In genomic region chr9:45983676-45984408, GRCm38 (mm10) we compare ENCODE assay signal across 8 mouse cellular contexts. TPM values are rescaled to one million over a fixed set of nuclear protein-coding genes. Genes with fewer than 3 reads are reported as not detected.
DNase-seq lines count a peak whose midpoint lies in the region; ATAC-seq and TF ChIP-seq lines count a peak whose summit lies in the region.

No protein-coding gene starts in this region.

- peak overlapping the region; percentile 86 for H3K9ac ChIP-seq in forebrain, postnatal 0 days
- peak overlapping the region; percentile 92 for H3K9ac ChIP-seq in intestine, postnatal 0 days (ENCODE audit: low read depth, low read length)
- H3K9ac ChIP-seq in neural tube, embryonic 11.5 days (ENCODE audit: low read length): peak overlapping the region; percentile 98

- H3K4me3 ChIP-seq in E14TG2a.4 (replicated peaks; ENCODE audit: low read length): peak overlapping the region; percentile 84
- peak overlapping the region; percentile 97 for H3K4me3 ChIP-seq in forebrain, postnatal 0 days (ENCODE audit: low read depth, low read length)
- peak overlapping the region; percentile 93 for H3K4me3 ChIP-seq in intestine, postnatal 0 days (ENCODE audit: low read depth, low read length)
- peak overlapping the region; percentile 98 for H3K4me3 ChIP-seq in neural tube, embryonic 11.5 days (ENCODE audit: low read depth, low read length)

- ATAC-seq in forebrain, postnatal 0 days: no peak
- 0 out of 2 replicates have a peak, but pooled peaks have one; percentile 17 for ATAC-seq in intestine, postnatal 0 days
- peak; percentile 7; the same call in 1 of the 2 replicates for ATAC-seq in neural tube, embryonic 11.5 days (ENCODE audit: insufficient read depth, low FRiP score, low TSS enrichment)

- H3K27me3 ChIP-seq in E14TG2a.4 (ENCODE audit: insufficient read depth, low read length): no peaks in the 10 kb centered on the region
- H3K27me3 ChIP-seq in forebrain, postnatal 0 days (ENCODE audit: insufficient read depth, low read length): no peaks in the 10 kb centered on the region
- no peaks in the 10 kb centered on the region for H3K27me3 ChIP-seq in intestine, postnatal 0 days (replicated peaks; ENCODE audit: control insufficient read depth, insufficient read depth, low read length)
- H3K27me3 ChIP-seq in neural tube, embryonic 11.5 days (ENCODE audit: control insufficient read depth, insufficient read depth, low read length): no peaks in the 10 kb centered on the region

- TF ChIP-seq CTCF in E14TG2a.4 (conservative IDR thresholded peaks at IDR 0.05; ENCODE audit: low read length): no peak
- TF ChIP-seq CTCF in forebrain, postnatal 0 days (IDR thresholded peaks at IDR 0.05; ENCODE audit: low read depth): peak; percentile 39
- TF ChIP-seq CTCF in intestine, postnatal 0 days (IDR thresholded peaks at IDR 0.05; ENCODE audit: low read depth): peak; percentile 56

- H3K4me1 ChIP-seq in E14TG2a.4 (replicated peaks; ENCODE audit: low read depth, low read length): peaks cover 48% of the 10 kb centered on the region
- peaks cover 11% of the 10 kb centered on the region; the same call in 1 of the 2 replicates for H3K4me1 ChIP-seq in forebrain, postnatal 0 days (ENCODE audit: insufficient read depth)
- H3K4me1 ChIP-seq in intestine, postnatal 0 days (replicated peaks; ENCODE audit: control insufficient read depth, insufficient read depth, low read length): no peaks in the 10 kb centered on the region
- peaks cover 12% of the 10 kb centered on the region for H3K4me1 ChIP-seq in neural tube, embryonic 11.5 days (ENCODE audit: control insufficient read depth, insufficient read depth, low read length)

- under 1% methylated on average over 23 of the region's 23 CpGs for WGBS in forebrain, postnatal 0 days
- 1% methylated on average over 23 of the region's 23 CpGs for WGBS in intestine, postnatal 0 days
- under 1% methylated on average over 23 of the region's 23 CpGs for WGBS in neural tube, embryonic 11.5 days

- no peaks in the 10 kb centered on the region for H3K9me3 ChIP-seq in E14TG2a.4 (ENCODE audit: low read length)
- no peaks in the 10 kb centered on the region for H3K9me3 ChIP-seq in forebrain, postnatal 0 days (ENCODE audit: low read length)
- H3K9me3 ChIP-seq in intestine, postnatal 0 days (ENCODE audit: control insufficient read depth): no peaks in the 10 kb centered on the region
- H3K9me3 ChIP-seq in neural tube, embryonic 11.5 days (ENCODE audit: control insufficient read depth, low read length): no peaks in the 10 kb centered on the region

- DNase-seq in 416B (ENCODE audit: low read depth): peak; percentile 64
- DNase-seq in cerebellum, adult 8-10 months: peak; percentile 48
- DNase-seq in forebrain, postnatal 0 days: peak; percentile 40
- peak; percentile 15 to 26 for DNase-seq in lung, adult 18-20 months
- DNase-seq in neural tube, embryonic 11.5 days (ENCODE audit: low spot score): peak; percentile 35
- DNase-seq in layer of hippocampus, adult 11-12 months (ENCODE audit: low spot score): no peak

- peak overlapping the region; percentile 92 for H3K4me2 ChIP-seq in forebrain, postnatal 0 days (ENCODE audit: low read depth)
- peak overlapping the region; percentile 78 for H3K4me2 ChIP-seq in intestine, postnatal 0 days (replicated peaks; ENCODE audit: low read depth)
- H3K4me2 ChIP-seq in neural tube, embryonic 11.5 days (ENCODE audit: low read depth): peak overlapping the region; percentile 71

- peaks cover 9% of the 10 kb centered on the region for H3K36me3 ChIP-seq in E14TG2a.4 (ENCODE audit: insufficient read depth, low read length)
- 0 out of 2 replicates have a peak, but pooled peaks cover 1% of the 10 kb centered on the region for H3K36me3 ChIP-seq in forebrain, postnatal 0 days (ENCODE audit: insufficient read depth)
- H3K36me3 ChIP-seq in intestine, postnatal 0 days (ENCODE audit: control insufficient read depth, insufficient read depth): no peaks in the 10 kb centered on the region
- H3K36me3 ChIP-seq in neural tube, embryonic 11.5 days (ENCODE audit: control insufficient read depth, insufficient read depth, low read length): no peaks in the 10 kb centered on the region

- peak overlapping the region; percentile 90 for H3K27ac ChIP-seq in forebrain, postnatal 0 days (ENCODE audit: low read depth, low read length)
- H3K27ac ChIP-seq in intestine, postnatal 0 days (ENCODE audit: low read depth, low read length): peak overlapping the region; percentile 97
- H3K27ac ChIP-seq in neural tube, embryonic 11.5 days (ENCODE audit: low read depth, low read length): peak overlapping the region; percentile 93

RNA-seq across cellular contexts. Expression of gene Pafah1b2, which starts 28.6 kb away (rescaled TPM):
- 318 and 354 TPM in 2 replicates for total RNA-seq in forebrain, postnatal 0 days (2014; rRNA removed)
- polyA plus RNA-seq in forebrain, postnatal 0 days (2015; fragmentation: Nextera tagmentation; extraction: Ambion mirVana): 222 and 258 TPM in 2 replicates
- polyA plus RNA-seq in intestine, postnatal 0 days (2015; fragmentation: Nextera tagmentation; extraction: Ambion mirVana): 78.1 and 78.2 TPM in 2 replicates
- 277 and 283 TPM in 2 replicates for polyA plus RNA-seq in neural tube, embryonic 11.5 days (2014; fragmentation: Nextera tagmentation; extraction: Ambion mirVana)

RNA-seq across cellular contexts. Expression of gene Sik3, which starts 28.8 kb away (rescaled TPM):
- 24.2 and 27.9 TPM in 2 replicates for total RNA-seq in forebrain, postnatal 0 days (2014; rRNA removed)
- polyA plus RNA-seq in forebrain, postnatal 0 days (2015; fragmentation: Nextera tagmentation; extraction: Ambion mirVana): 8.4 and 9.3 TPM in 2 replicates
- polyA plus RNA-seq in intestine, postnatal 0 days (2015; fragmentation: Nextera tagmentation; extraction: Ambion mirVana): 7.4 and 10.0 TPM in 2 replicates
- 10.5 and 10.8 TPM in 2 replicates for polyA plus RNA-seq in neural tube, embryonic 11.5 days (2014; fragmentation: Nextera tagmentation; extraction: Ambion mirVana)

RNA-seq across cellular contexts. Expression of gene Sidt2, which starts 28.8 kb away (rescaled TPM):
- 65.6 and 77.5 TPM in 2 replicates for total RNA-seq in forebrain, postnatal 0 days (2014; rRNA removed)
- polyA plus RNA-seq in forebrain, postnatal 0 days (2015; fragmentation: Nextera tagmentation; extraction: Ambion mirVana): 33.5 and 46.5 TPM in 2 replicates
- polyA plus RNA-seq in intestine, postnatal 0 days (2015; fragmentation: Nextera tagmentation; extraction: Ambion mirVana): 65.0 and 70.5 TPM in 2 replicates
- polyA plus RNA-seq in neural tube, embryonic 11.5 days (2014; fragmentation: Nextera tagmentation; extraction: Ambion mirVana): 28.7 and 34.7 TPM in 2 replicates

RNA-seq across cellular contexts. Expression of gene Tagln, which starts 48.0 kb away (rescaled TPM):
- total RNA-seq in forebrain, postnatal 0 days (2014; rRNA removed): 5.6 and 7.7 TPM in 2 replicates
- 3.5 and 3.7 TPM in 2 replicates for polyA plus RNA-seq in forebrain, postnatal 0 days (2015; fragmentation: Nextera tagmentation; extraction: Ambion mirVana)
- 416 and 455 TPM in 2 replicates for polyA plus RNA-seq in intestine, postnatal 0 days (2015; fragmentation: Nextera tagmentation; extraction: Ambion mirVana)
- 13.5 and 19.2 TPM in 2 replicates for polyA plus RNA-seq in neural tube, embryonic 11.5 days (2014; fragmentation: Nextera tagmentation; extraction: Ambion mirVana)
